Mouse (Mus musculus): ENCODE data around the gene Rcan2. TPM values are rescaled to one million over a fixed set of nuclear protein-coding genes. Genes with fewer than 3 reads are reported as not detected.

The Rcan2 gene
- polyA plus RNA-seq, 1 experiment from 2014 or later = 22.4 TPM

- Histone ChIP-seq H3K4me1 (peaks cover 25% of the 10 kb centered on the region), H3K9ac (replicated peaks) (peak overlapping the region; percentile 17; the same call in 1 of the 2 replicates), H3K4me3 (no peak overlapping the region), H3K36me3 (no peaks in the 10 kb centered on the region), H3K27me3 (no peaks in the 10 kb centered on the region; the same call in 1 of the 2 replicates), H3K4me2 (replicated peaks) (peak overlapping the region; percentile 46), H3K9me3 (no peaks in the 10 kb centered on the region), H3K27ac (replicated peaks) (peak overlapping the region; percentile 78)
- WGBS = 16% methylated on average over 5 of the region's 5 CpGs
- ATAC-seq (ENCODE audit: low FRiP score, low read depth) = peak; percentile 57
Measured at GRCm38 (mm10) chr17:43952219-43952618, 151.1 kb downstream of the Rcan2 start.

GRCm38 (mm10) chr17:43952661-43953534, 151.7 kb downstream of the Rcan2 start:
- H3K27me3 ChIP-seq = no peaks in the 10 kb centered on the region; the same call in 1 of the 2 replicates
- WGBS = 32% methylated on average over 17 of the region's 17 CpGs
- H3K9me3 ChIP-seq = no peaks in the 10 kb centered on the region
- H3K27ac ChIP-seq (replicated peaks) = peak overlapping the region; percentile 78
- peak overlapping the region; percentile 25 for H3K4me3 ChIP-seq
- peaks cover 25% of the 10 kb centered on the region for H3K4me1 ChIP-seq
- peak overlapping the region; percentile 17; the same call in 1 of the 2 replicates for H3K9ac ChIP-seq (replicated peaks)
- H3K36me3 ChIP-seq = no peaks in the 10 kb centered on the region
- peak; percentile 87 for ATAC-seq (ENCODE audit: low FRiP score, low read depth)
- H3K4me2 ChIP-seq (replicated peaks) = peak overlapping the region; percentile 46

GRCm38 (mm10) chr17:43953535-43953918, 152.4 kb downstream of the Rcan2 start:
- ATAC-seq (ENCODE audit: low FRiP score, low read depth) = peak; percentile 10; the same call in 1 of the 2 replicates
- Histone ChIP-seq H3K4me3 (peak overlapping the region; percentile 25), H3K27me3 (no peaks in the 10 kb centered on the region), H3K9ac (replicated peaks) (peak overlapping the region; percentile 11; the same call in 1 of the 2 replicates), H3K4me1 (peaks cover 25% of the 10 kb centered on the region), H3K27ac (replicated peaks) (peak overlapping the region; percentile 78), H3K36me3 (no peaks in the 10 kb centered on the region), H3K9me3 (no peaks in the 10 kb centered on the region), H3K4me2 (replicated peaks) (peak overlapping the region; percentile 46)
- WGBS = 66% methylated on average over 10 of the region's 10 CpGs

GRCm38 (mm10) chr17:43959797-43960196, 158.6 kb downstream of the Rcan2 start:
- ATAC-seq (ENCODE audit: low FRiP score, low read depth) = no peak
- Histone ChIP-seq H3K4me3 (no peak overlapping the region), H3K27ac (replicated peaks) (no peak overlapping the region), H3K9me3 (no peaks in the 10 kb centered on the region), H3K4me1 (no peaks in the 10 kb centered on the region), H3K27me3 (no peaks in the 10 kb centered on the region), H3K9ac (replicated peaks) (no peak overlapping the region), H3K4me2 (replicated peaks) (no peak overlapping the region), H3K36me3 (no peaks in the 10 kb centered on the region)
- WGBS = 89% methylated on average over 3 of the region's 3 CpGs

GRCm38 (mm10) chr17:43969943-43970342, 168.8 kb downstream of the Rcan2 start:
- H3K4me2 ChIP-seq (replicated peaks) = no peak overlapping the region
- no peak for ATAC-seq (ENCODE audit: low FRiP score, low read depth)
- no peaks in the 10 kb centered on the region for H3K9me3 ChIP-seq
- H3K27me3 ChIP-seq = no peaks in the 10 kb centered on the region
- no peaks in the 10 kb centered on the region for H3K36me3 ChIP-seq
- H3K4me1 ChIP-seq = no peaks in the 10 kb centered on the region
- no peak overlapping the region for H3K9ac ChIP-seq (replicated peaks)
- no peak overlapping the region for H3K27ac ChIP-seq (replicated peaks)
- WGBS = 93% methylated on average over 10 of the region's 10 CpGs
- no peak overlapping the region for H3K4me3 ChIP-seq

- 88% methylated on average over 2 of the region's 2 CpGs for WGBS
- Histone ChIP-seq H3K27me3 (no peaks in the 10 kb centered on the region), H3K4me1 (no peaks in the 10 kb centered on the region), H3K36me3 (no peaks in the 10 kb centered on the region), H3K4me2 (replicated peaks) (no peak overlapping the region), H3K9ac (replicated peaks) (no peak overlapping the region), H3K9me3 (no peaks in the 10 kb centered on the region), H3K27ac (replicated peaks) (no peak overlapping the region), H3K4me3 (no peak overlapping the region)
- no peak for ATAC-seq (ENCODE audit: low FRiP score, low read depth)
Measured at GRCm38 (mm10) chr17:43977572-43977971, 176.4 kb downstream of the Rcan2 start.

- H3K4me3 ChIP-seq = no peak overlapping the region
- H3K9ac ChIP-seq (replicated peaks) = no peak overlapping the region
- H3K36me3 ChIP-seq = no peaks in the 10 kb centered on the region
- no peaks in the 10 kb centered on the region for H3K9me3 ChIP-seq
- WGBS = 82% methylated on average over 3 of the region's 3 CpGs
- no peaks in the 10 kb centered on the region for H3K4me1 ChIP-seq
- ATAC-seq (ENCODE audit: low FRiP score, low read depth) = no peak
- no peak overlapping the region for H3K27ac ChIP-seq (replicated peaks)
- no peak overlapping the region for H3K4me2 ChIP-seq (replicated peaks)
- no peaks in the 10 kb centered on the region for H3K27me3 ChIP-seq
Measured at GRCm38 (mm10) chr17:43979925-43980324, 178.8 kb downstream of the Rcan2 start.

GRCm38 (mm10) chr17:43982505-43982904, 181.4 kb downstream of the Rcan2 start:
- Histone ChIP-seq H3K9me3 (no peaks in the 10 kb centered on the region), H3K9ac (replicated peaks) (no peak overlapping the region), H3K27ac (replicated peaks) (no peak overlapping the region), H3K27me3 (no peaks in the 10 kb centered on the region), H3K4me2 (replicated peaks) (no peak overlapping the region), H3K4me1 (no peaks in the 10 kb centered on the region), H3K36me3 (no peaks in the 10 kb centered on the region), H3K4me3 (no peak overlapping the region)
- no peak for ATAC-seq (ENCODE audit: low FRiP score, low read depth)
- 94% methylated on average over 1 of the region's 1 CpGs for WGBS

GRCm38 (mm10) chr17:43989334-43989945, 188.3 kb downstream of the Rcan2 start:
- WGBS = 76% methylated on average over 5 of the region's 5 CpGs
- H3K9me3 ChIP-seq = no peaks in the 10 kb centered on the region
- ATAC-seq (ENCODE audit: low FRiP score, low read depth) = no peak
- no peaks in the 10 kb centered on the region for H3K36me3 ChIP-seq
- no peak overlapping the region for H3K9ac ChIP-seq (replicated peaks)
- H3K27me3 ChIP-seq = no peaks in the 10 kb centered on the region
- H3K4me1 ChIP-seq = peaks cover 3% of the 10 kb centered on the region; the same call in 1 of the 2 replicates
- H3K4me2 ChIP-seq (replicated peaks) = no peak overlapping the region
- no peak overlapping the region for H3K4me3 ChIP-seq
- H3K27ac ChIP-seq (replicated peaks) = 0 out of 2 replicates have a peak overlapping the region, but pooled peaks have one; percentile 15

- no peak overlapping the region for H3K9ac ChIP-seq (replicated peaks)
- H3K4me3 ChIP-seq = no peak overlapping the region
- H3K9me3 ChIP-seq = no peaks in the 10 kb centered on the region
- H3K36me3 ChIP-seq = no peaks in the 10 kb centered on the region
- H3K27ac ChIP-seq (replicated peaks) = no peak overlapping the region
- ATAC-seq (ENCODE audit: low FRiP score, low read depth) = no peak
- peaks cover 3% of the 10 kb centered on the region; the same call in 1 of the 2 replicates for H3K4me1 ChIP-seq
- no peak overlapping the region for H3K4me2 ChIP-seq (replicated peaks)
- no peaks in the 10 kb centered on the region for H3K27me3 ChIP-seq
- 79% methylated on average over 10 of the region's 10 CpGs for WGBS
Measured at GRCm38 (mm10) chr17:43990957-43991383, 189.8 kb downstream of the Rcan2 start.

- no peaks in the 10 kb centered on the region for H3K36me3 ChIP-seq
- 23% methylated on average over 4 of the region's 4 CpGs for WGBS
- H3K4me2 ChIP-seq (replicated peaks) = no peak overlapping the region
- H3K27ac ChIP-seq (replicated peaks) = no peak overlapping the region
- no peaks in the 10 kb centered on the region for H3K9me3 ChIP-seq
- no peak overlapping the region for H3K9ac ChIP-seq (replicated peaks)
- peaks cover 3% of the 10 kb centered on the region; the same call in 1 of the 2 replicates for H3K4me1 ChIP-seq
- no peak overlapping the region for H3K4me3 ChIP-seq
- ATAC-seq (ENCODE audit: low FRiP score, low read depth) = peak; percentile 54; the same call in 1 of the 2 replicates
- no peaks in the 10 kb centered on the region for H3K27me3 ChIP-seq
Measured at GRCm38 (mm10) chr17:43994080-43994479, 192.9 kb downstream of the Rcan2 start.

GRCm38 (mm10) chr17:43997514-43997913, 196.4 kb downstream of the Rcan2 start:
- no peak for ATAC-seq (ENCODE audit: low FRiP score, low read depth)
- 82% methylated on average over 7 of the region's 7 CpGs for WGBS
- Histone ChIP-seq H3K9me3 (no peaks in the 10 kb centered on the region), H3K4me3 (no peak overlapping the region), H3K27ac (replicated peaks) (0 out of 2 replicates have a peak overlapping the region, but pooled peaks have one; percentile 15), H3K27me3 (no peaks in the 10 kb centered on the region), H3K36me3 (no peaks in the 10 kb centered on the region), H3K4me2 (replicated peaks) (no peak overlapping the region), H3K4me1 (peaks cover 3% of the 10 kb centered on the region; the same call in 1 of the 2 replicates), H3K9ac (replicated peaks) (no peak overlapping the region)

Data from midbrain, embryonic 12.5 days (tissue).